Mouse (Mus musculus): ENCODE results near the gene AC109138.7.
A peak's percentile ranks its signal among the peaks of the same experiment; 100 is the strongest.

Gene AC109138.7

GRCm38 (mm10) chr19:4193129-4193528 lies 21.0 kb upstream of the AC109138.7 start:
- DNase-seq (ENCODE audit: low spot score in 2 of 2) = no peak

GRCm38 (mm10) chr19:4194021-4194724 lies 20.0 kb upstream of the AC109138.7 start:
- no peak for DNase-seq (ENCODE audit: low spot score in 2 of 2)

DNA sequence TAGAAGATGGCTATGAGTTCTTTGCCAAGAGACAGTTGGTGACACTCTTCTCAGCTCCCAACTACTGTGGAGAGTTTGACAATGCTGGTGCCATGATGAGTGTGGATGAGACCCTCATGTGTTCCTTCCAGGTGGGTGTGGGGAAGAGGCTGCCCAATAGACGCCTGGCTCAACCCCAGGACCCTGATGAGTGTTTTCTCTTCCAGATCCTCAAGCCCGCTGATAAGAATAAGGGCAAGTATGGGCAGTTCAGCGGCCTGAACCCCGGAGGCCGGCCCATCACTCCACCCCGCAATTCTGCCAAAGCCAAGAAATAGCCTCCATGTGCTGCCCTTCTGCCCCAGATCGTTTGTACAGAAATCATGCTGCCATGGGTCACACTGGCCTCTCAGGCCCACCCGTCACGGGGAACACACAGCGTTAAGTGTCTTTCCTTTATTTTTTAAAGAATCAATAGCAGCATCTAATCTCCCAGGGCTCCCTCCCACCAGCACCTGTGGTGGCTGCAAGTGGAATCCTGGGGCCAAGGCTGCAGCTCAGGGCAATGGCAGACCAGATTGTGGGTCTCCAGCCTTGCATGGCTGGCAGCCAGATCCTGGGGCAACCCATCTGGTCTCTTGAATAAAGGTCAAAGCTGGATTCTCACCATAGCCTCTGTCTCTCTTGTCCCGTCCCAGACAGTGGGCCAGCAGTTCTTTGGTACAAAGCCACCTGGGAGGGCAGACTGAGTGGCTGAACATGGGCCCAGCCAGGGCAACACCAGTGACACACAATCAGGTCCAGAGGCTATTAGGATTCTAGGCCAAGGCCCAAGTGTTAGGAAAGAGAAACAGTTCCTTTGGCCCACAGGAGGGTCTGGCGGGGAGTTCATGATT lies 19.1 kb upstream of the AC109138.7 start:
- DNase-seq (ENCODE audit: low spot score in 2 of 2) = no peak

- no peak for DNase-seq (ENCODE audit: low spot score in 2 of 2)
Measured at GRCm38 (mm10) chr19:4196048-4196447, 18.1 kb upstream of the AC109138.7 start.

DNA sequence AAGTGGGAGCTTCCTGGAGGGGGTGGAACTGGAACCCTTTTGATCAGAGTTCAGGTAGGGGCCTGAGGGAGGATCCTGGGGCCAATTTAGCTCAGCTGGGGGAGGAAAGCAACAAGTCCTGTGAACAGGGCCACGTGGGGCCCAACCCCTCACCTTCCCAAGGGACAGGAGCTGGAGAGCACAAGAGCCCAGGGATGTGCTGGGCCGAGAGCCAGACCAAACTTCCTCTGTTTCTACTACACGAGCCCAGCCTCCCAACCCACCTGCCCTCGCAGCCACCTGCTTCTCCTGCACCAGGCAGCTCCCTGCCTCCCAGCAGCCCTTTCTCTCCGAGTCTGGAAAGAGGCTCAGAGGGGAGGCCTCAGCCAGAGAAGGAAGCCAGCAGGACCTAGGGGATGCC lies 17.6 kb upstream of the AC109138.7 start:
- no peak for DNase-seq (ENCODE audit: low spot score in 2 of 2)

DNA sequence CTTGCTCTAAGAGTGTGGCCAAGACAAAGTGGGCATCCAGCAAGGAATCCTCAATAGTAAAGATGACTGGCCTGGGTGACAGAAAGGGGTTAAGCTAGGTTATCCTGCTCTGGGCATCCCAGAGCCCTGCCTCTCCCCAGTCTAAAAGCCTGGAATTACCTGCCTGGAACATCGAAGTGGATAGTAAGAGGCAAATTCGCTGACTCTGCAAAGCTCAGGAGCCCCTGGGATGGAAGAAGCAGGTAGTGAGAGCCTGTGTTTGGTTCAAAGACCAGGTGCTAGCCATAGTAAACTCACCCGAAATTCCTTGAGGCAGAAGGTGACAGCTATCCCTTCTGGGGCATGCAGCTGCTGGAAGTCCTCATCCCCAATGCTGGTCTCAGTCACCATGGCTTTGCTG lies 17.0 kb upstream of the AC109138.7 start:
- DNase-seq (ENCODE audit: low spot score in 2 of 2) = no peak

DNA sequence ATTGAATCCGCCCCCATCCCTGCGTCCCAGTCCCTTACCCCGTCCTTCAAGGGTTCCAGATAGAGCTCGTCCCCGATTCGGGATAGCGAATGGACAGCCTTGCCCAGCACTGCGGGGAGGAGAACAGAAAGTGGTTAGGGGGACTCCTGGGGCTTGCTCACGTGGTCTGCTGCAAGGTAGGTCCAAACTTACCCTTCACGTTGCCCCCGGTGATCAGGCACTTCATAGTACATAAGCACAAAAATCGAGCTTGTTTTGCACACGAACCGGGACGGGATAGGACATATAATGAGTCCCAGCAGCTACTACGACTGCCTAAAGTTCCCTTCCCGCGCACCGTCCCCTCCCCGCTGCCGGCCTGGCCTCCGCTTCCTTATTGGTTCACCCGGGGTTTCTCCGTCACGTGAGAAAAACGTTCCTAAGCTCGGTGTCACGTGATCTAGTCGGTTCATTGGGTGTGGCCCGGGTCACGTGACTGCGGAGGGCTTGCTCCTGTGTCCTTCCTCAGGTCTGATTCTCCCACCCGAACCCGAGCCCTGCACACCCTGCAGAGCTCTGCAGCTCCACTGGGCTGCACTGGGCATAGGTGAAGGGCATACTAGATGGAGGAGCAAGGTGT lies 12.8 kb upstream of the AC109138.7 start, which contains the start of gene Rad9a:
Gene Rad9a (minus strand): TSS at position 372 of the 619 bp plus-strand sequence.
- peak; percentile 94 to 95 for DNase-seq (ENCODE audit: low spot score in 2 of 2)

DNA sequence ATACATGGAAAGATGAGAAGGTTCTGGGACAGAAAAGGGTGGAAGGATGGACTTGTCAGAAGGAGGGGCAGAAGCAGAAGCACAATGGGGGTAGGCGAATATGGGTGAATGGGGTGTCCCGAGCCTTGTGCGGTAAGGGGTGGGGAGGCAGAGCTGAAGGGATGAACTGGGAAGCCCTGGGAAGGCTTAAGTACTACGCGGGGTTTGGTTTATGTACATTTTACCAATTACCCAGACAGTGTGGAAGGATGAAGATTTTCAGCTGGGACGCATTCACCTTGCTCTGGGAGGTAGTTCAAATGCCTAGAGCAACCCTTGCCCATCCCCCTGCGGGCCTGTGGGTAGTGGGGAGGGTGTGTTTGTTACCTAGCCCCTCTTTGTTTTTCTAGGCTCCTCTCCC lies 12.0 kb upstream of the AC109138.7 start:
- DNase-seq (ENCODE audit: low spot score in 2 of 2) = no peak

GRCm38 (mm10) chr19:4203148-4203547 lies 11.0 kb upstream of the AC109138.7 start:
- DNase-seq (ENCODE audit: low spot score in 2 of 2) = no peak

GRCm38 (mm10) chr19:4203604-4204326 lies 10.4 kb upstream of the AC109138.7 start:
- no peak for DNase-seq (ENCODE audit: low spot score in 2 of 2)

DNA sequence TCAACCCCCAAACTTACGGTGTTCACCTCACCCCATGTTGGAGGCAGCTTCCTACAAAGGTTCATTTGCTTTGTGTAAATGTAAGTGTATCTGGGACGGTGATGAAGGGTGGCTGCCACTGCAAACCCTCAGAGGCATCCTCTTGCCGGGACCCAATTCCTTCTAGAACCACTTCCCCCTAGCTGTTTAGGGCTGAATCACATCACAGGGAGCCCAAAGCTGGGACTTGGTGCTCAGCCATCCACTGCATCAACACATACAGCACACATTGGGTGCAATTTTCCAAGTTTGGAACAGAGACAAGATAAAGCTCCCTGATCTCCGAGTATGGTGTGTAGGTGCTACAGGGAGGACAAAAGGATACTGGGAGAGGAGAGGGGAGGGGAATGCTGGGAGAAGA lies 9.3 kb upstream of the AC109138.7 start:
- no peak for DNase-seq (ENCODE audit: low spot score in 2 of 2)

DNA sequence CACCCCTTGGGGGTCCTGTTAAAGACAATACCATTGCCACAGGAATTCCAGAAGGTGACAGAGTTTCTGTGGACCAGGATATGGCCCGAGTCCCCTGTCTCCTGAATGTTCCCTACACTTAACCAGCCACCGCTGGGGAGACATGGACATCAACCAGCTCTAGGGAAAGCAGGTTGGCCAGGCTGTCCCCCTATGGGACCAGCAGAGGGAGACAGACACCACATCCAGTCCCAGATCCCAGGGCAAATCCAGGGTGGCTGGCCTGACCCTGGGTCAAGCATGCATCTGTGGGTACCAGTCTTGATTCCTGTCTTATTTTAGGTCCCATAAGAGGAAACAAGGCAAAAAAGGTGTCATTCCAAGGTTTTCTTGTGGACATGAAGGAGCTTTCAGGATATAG lies 7.2 kb upstream of the AC109138.7 start:
- peak in 1 of 2 experiments; percentile 49 for DNase-seq (ENCODE audit: low spot score in 2 of 2)

DNA sequence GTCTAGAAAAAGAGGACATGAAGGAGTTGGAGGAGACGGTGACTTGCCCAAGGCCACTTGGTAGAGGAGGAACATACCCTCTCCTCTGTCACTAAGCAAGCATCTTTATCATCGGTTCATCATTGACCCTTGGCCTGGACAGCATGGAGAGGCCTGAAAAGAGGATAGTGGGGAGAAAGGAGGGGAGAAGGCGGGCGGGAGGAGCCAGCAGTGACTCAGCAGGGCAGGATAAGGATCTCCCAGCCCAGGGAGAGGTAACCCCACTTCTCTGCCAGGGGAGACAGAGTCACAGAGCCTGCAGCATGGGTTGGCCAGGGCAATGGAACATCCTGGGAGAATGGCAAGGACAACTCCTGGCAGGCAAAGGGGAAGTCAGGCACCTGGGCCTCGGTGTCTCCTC lies 5.6 kb upstream of the AC109138.7 start:
- DNase-seq (ENCODE audit: low spot score in 2 of 2) = no peak

GRCm38 (mm10) chr19:4211891-4212588 lies 2.1 kb upstream of the AC109138.7 start:
- no peak for DNase-seq (ENCODE audit: low spot score in 2 of 2)

DNA sequence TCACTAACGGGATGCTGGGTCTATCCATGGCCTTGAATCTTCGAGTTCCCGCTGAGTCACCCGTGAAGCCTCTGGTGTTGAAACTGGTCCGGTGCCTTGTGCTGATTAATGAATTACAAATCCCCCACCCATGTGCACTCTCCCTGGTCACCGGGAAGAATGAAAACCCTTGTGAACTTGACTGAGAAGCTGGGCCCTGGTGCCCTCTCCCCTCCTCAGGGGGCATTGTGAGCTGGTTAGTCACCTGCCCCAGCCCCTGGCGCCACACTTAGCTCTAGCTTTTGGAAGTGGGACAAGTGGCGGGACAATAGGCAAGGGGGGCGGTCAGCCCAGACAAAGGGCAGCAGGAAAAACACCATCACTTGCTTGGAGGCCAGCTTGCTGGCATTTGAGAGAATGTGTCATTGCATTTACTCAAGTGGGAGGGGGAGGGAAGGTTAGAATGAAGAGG lies 608 bp upstream of the AC109138.7 start:
- DNase-seq (ENCODE audit: low spot score in 2 of 2) = no peak

GRCm38 (mm10) chr19:4214771-4215450 lies 754 bp downstream of the AC109138.7 start:
- no peak for DNase-seq (ENCODE audit: low spot score in 2 of 2)

DNA sequence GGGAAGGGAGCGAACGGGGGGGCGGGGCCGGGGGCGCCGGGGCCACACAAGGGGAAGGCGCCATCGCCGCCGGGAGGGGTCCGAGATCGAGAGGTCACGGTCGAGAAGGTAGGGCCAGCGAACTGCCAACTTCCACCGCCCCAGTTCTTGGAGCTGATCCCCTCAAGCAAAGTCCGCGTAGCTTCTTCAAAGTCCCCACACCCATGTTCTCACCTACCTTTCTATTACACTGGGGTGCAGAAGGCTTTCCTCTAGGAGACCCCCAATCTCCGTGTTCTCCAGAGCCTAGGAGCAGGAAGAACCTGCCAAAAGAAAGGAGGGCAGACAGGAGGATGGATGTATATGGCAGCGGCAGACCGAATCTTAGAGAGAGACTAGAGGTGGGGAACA lies 1.3 kb downstream of the AC109138.7 start:
- no peak for DNase-seq (ENCODE audit: low spot score in 2 of 2)

- no peak for DNase-seq (ENCODE audit: low spot score in 2 of 2)
Measured at GRCm38 (mm10) chr19:4216041-4216685, 2.0 kb downstream of the AC109138.7 start.

DNA sequence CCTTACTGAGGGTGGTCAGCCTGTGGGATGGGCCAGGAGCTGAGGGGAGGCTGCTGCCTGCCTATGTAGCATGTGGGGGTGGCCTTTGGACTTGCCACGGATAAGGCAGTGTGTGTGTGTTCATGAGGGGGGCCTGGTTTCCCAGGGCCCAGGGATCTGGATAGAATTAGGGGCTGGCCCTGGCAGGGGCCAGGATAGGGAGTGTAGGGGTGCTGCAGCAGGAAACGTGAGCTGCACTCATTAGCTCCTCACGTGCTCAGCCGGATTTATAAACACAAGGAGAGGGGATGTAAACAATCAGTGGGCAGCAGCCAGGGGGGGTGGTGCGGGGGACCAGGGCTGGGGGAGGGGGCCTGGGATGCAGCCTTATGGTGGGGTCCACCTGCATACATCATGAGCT lies 3.0 kb downstream of the AC109138.7 start:
- DNase-seq (ENCODE audit: low spot score in 2 of 2) = no peak

GRCm38 (mm10) chr19:4217855-4218254 lies 3.7 kb downstream of the AC109138.7 start:
- DNase-seq (ENCODE audit: low spot score in 2 of 2) = no peak

Data from frontal cortex, postnatal 14 days (tissue).